Mouse (Mus musculus) CD4-positive naive resting alpha-beta T cell, adult 76 days (primary cell): ENCODE measurements around the gene 6030458C11Rik. TPM values are rescaled to one million over a fixed set of nuclear protein-coding genes. Genes with fewer than 3 reads are reported as not detected.

Source experiments
- total RNA-seq: library from RNA; stranded (reverse); gene quantifications from one replicate; pipeline ENCODE4 v1.2.4, GENCODE M21; 2023

6030458C11Rik gene
- 8.5 TPM for total RNA-seq

GRCm38 (mm10) chr15:12824197-12824952 lies at the start of gene 6030458C11Rik, which contains the start of gene Drosha:
6030458C11Rik (minus strand) TSS chr15:12824649.
Drosha (plus strand) TSS chr15:12824815.

Other genes with a start within 250 kb of the 6030458C11Rik start
- gene Pdzd2, start 84.7 kb downstream of the 6030458C11Rik start, total RNA-seq: 2.7 TPM
- gene Drosha, start 166 bp upstream of the 6030458C11Rik start, total RNA-seq: 28.0 TPM